ENCODE assay signal across 8 mouse cellular contexts in genomic region chr19:10304395-10304794, GRCm38 (mm10). TPM values are rescaled to one million over a fixed set of nuclear protein-coding genes. Genes with fewer than 3 reads are reported as not detected.
DNase-seq lines count a peak whose midpoint lies in the region; ATAC-seq and TF ChIP-seq lines count a peak whose summit lies in the region.

No protein-coding gene starts in this region.

- no peak overlapping the region for H3K27ac ChIP-seq in heart, embryonic 12.5 days (ENCODE audit: poor library complexity, severe bottlenecking)
- 0 out of 2 replicates have a peak overlapping the region, but pooled peaks have one; percentile 8 for H3K27ac ChIP-seq in forebrain, embryonic 15.5 days (replicated peaks)
- no peak overlapping the region for H3K27ac ChIP-seq in liver, embryonic 16.5 days (ENCODE audit: low read length)

- intact Hi-C loops in left cerebral cortex, postnatal 36 days (cut with DNase I), result loop anchor here (2.0 kb wide), 2 partner anchors 14 to 38 kb away; no protein-coding TSS in a partner anchor

- 0 out of 2 replicates have a peak, but pooled peaks have one; percentile 7 for ATAC-seq in heart, embryonic 12.5 days (ENCODE audit: insufficient number of reproducible peaks, low FRiP score)
- ATAC-seq in forebrain, embryonic 15.5 days (replicated peaks), result peak; percentile 71
- ATAC-seq in liver, embryonic 16.5 days (ENCODE audit: low read depth), result 0 out of 2 replicates have a peak, but pooled peaks have one; percentile 24

- TF ChIP-seq CTCF in E14TG2a.4 (conservative IDR thresholded peaks at IDR 0.05; ENCODE audit: low read length), result no peak

- peaks cover 47% of the 10 kb centered on the region for H3K27me3 ChIP-seq in heart, embryonic 12.5 days (replicated peaks)
- peaks cover 78% of the 10 kb centered on the region for H3K27me3 ChIP-seq in E14TG2a.4 (ENCODE audit: insufficient read depth, low read length)
- no peaks in the 10 kb centered on the region for H3K27me3 ChIP-seq in forebrain, embryonic 15.5 days
- H3K27me3 ChIP-seq in liver, embryonic 16.5 days (ENCODE audit: control insufficient read depth, insufficient read depth, low read depth, low read length), result peaks cover 22% of the 10 kb centered on the region

- H3K4me2 ChIP-seq in heart, embryonic 12.5 days, result peak overlapping the region; percentile 93
- peak overlapping the region; percentile 92 for H3K4me2 ChIP-seq in forebrain, embryonic 15.5 days (replicated peaks)
- H3K4me2 ChIP-seq in liver, embryonic 16.5 days (ENCODE audit: low read depth, low read length), result peak overlapping the region; percentile 67

- peak overlapping the region; percentile 79 for H3K9ac ChIP-seq in heart, embryonic 12.5 days
- peak overlapping the region; percentile 95 for H3K9ac ChIP-seq in forebrain, embryonic 15.5 days (replicated peaks)
- peak overlapping the region; percentile 20 for H3K9ac ChIP-seq in liver, embryonic 16.5 days (ENCODE audit: low read depth, low read length)

- H3K4me3 ChIP-seq in heart, embryonic 12.5 days, result peak overlapping the region; percentile 58
- peak overlapping the region; percentile 86 for H3K4me3 ChIP-seq in E14TG2a.4 (replicated peaks; ENCODE audit: low read length)
- peak overlapping the region; percentile 93 for H3K4me3 ChIP-seq in forebrain, embryonic 15.5 days
- peak overlapping the region; percentile 56 for H3K4me3 ChIP-seq in liver, embryonic 16.5 days (ENCODE audit: low read depth, low read length)

- no peak for DNase-seq in heart, postnatal 4 days
- DNase-seq in urinary bladder, postnatal 36 days (ENCODE audit: low spot score in 2 of 2), result no peak
- no peak for DNase-seq in layer of hippocampus, postnatal 25 days (ENCODE audit: extremely low spot score in 1 of 2, low spot score in 1 of 2)
- no peak for DNase-seq in left cerebral cortex, postnatal 36 days (ENCODE audit: low spot score in 2 of 2)

- 11% methylated on average over 36 of the region's 37 CpGs for WGBS in heart, embryonic 12.5 days
- 4% methylated on average over 36 of the region's 37 CpGs for WGBS in forebrain, embryonic 15.5 days
- 8% methylated on average over 35 of the region's 37 CpGs for WGBS in liver, embryonic 16.5 days (ENCODE audit: insufficient replicate concordance)

- peaks cover 18% of the 10 kb centered on the region for H3K4me1 ChIP-seq in heart, embryonic 12.5 days (replicated peaks)
- peaks cover 24% of the 10 kb centered on the region for H3K4me1 ChIP-seq in E14TG2a.4 (replicated peaks; ENCODE audit: low read depth, low read length)
- peaks cover 25% of the 10 kb centered on the region for H3K4me1 ChIP-seq in forebrain, embryonic 15.5 days
- no peaks in the 10 kb centered on the region; the same call in none of the 2 replicates for H3K4me1 ChIP-seq in liver, embryonic 16.5 days (ENCODE audit: control insufficient read depth, low read depth, low read length)

- H3K36me3 ChIP-seq in heart, embryonic 12.5 days, result no peaks in the 10 kb centered on the region
- H3K36me3 ChIP-seq in E14TG2a.4 (ENCODE audit: insufficient read depth, low read length), result no peaks in the 10 kb centered on the region
- no peaks in the 10 kb centered on the region for H3K36me3 ChIP-seq in forebrain, embryonic 15.5 days
- H3K36me3 ChIP-seq in liver, embryonic 16.5 days (ENCODE audit: control insufficient read depth, insufficient read depth), result no peaks in the 10 kb centered on the region

- H3K9me3 ChIP-seq in heart, embryonic 12.5 days (replicated peaks), result no peaks in the 10 kb centered on the region
- H3K9me3 ChIP-seq in E14TG2a.4 (ENCODE audit: low read length), result no peaks in the 10 kb centered on the region
- H3K9me3 ChIP-seq in forebrain, embryonic 15.5 days, result no peaks in the 10 kb centered on the region
- no peaks in the 10 kb centered on the region for H3K9me3 ChIP-seq in liver, embryonic 16.5 days (replicated peaks; ENCODE audit: control insufficient read depth, low read length)

RNA-seq across cellular contexts. Expression of gene Dagla, which starts 0.3 kb away (rescaled TPM):
- polyA plus RNA-seq in heart, embryonic 12.5 days (2016; fragmentation: Nextera tagmentation; extraction: Ambion mirVana), result 1.3 and 1.5 TPM in 2 replicates
- 1 to 10 TPM; 3.8 to 4.1 TPM for total RNA-seq in heart, postnatal 4 days (2021)
- polyA plus RNA-seq in forebrain, embryonic 15.5 days (2015; fragmentation: Nextera tagmentation; extraction: Ambion mirVana), result 6.7 and 6.8 TPM in 2 replicates
- 0.27 and 0.32 TPM in 2 replicates for polyA plus RNA-seq in liver, embryonic 16.5 days (2015; fragmentation: Nextera tagmentation; extraction: Ambion mirVana)
- total RNA-seq in layer of hippocampus, postnatal 25 days (2021), result 100 to 1,000 TPM; 121 to 142 TPM
- total RNA-seq in left cerebral cortex, postnatal 36 days (2021), result 10 to 100 TPM; 92.4 to 94.3 TPM

Comparison
In these comparisons a context has a peak if more than half of its experiments do, and no peak if none do; other contexts are left out.
1. ATAC-seq: peak in every context shown above with its lines; median percentile 71 in forebrain, embryonic 15.5 days; 24 in liver, embryonic 16.5 days; 7 in heart, embryonic 12.5 days.
2. H3K9ac ChIP-seq: peak in every context shown above with its lines; median percentile 95 in forebrain, embryonic 15.5 days; 79 in heart, embryonic 12.5 days; 20 in liver, embryonic 16.5 days.
3. RNA of gene Dagla, which starts 0.3 kb away (total RNA-seq): 121 to 142 TPM in layer of hippocampus, postnatal 25 days and 92.4 to 94.3 TPM in left cerebral cortex, postnatal 36 days; 3.8 to 4.1 TPM in heart, postnatal 4 days; every median in the first group is over 10 times any median in the second.
4. Peak in every context shown above with its lines, with median percentiles within 50 percentile points of each other: H3K4me2 ChIP-seq and H3K4me3 ChIP-seq.